Mouse (Mus musculus): ENCODE measurements at regions not wholly inside any gene's neighbourhood (a gene's known extent, or its start where the extent isn't known, plus 50 kb on each side); places are given as distances from the start of the nearest gene placed in this dataset.

GRCm38 (mm10) chr2:173993431-173993955 lies 82.6 kb upstream of the Stx16 start:
- peak in 1 of 2 experiments; percentile 65 for DNase-seq (ENCODE audit: low spot score in 2 of 2)

- DNase-seq (ENCODE audit: low spot score in 2 of 2), result no peak
These were observed 81.6 kb upstream of the Stx16 start for GRCm38 (mm10) chr2:173994301-173995073.

- DNase-seq (ENCODE audit: low spot score in 2 of 2), result no peak
These were observed 71.4 kb upstream of the Stx16 start for GRCm38 (mm10) chr2:174004666-174005065.

GRCm38 (mm10) chr2:174007976-174008349 lies 68.1 kb upstream of the Stx16 start:
- DNase-seq (ENCODE audit: low spot score in 2 of 2), result no peak

- DNase-seq (ENCODE audit: low spot score in 2 of 2), result no peak
These were observed 67.5 kb upstream of the Stx16 start for GRCm38 (mm10) chr2:174008350-174009218.

- DNase-seq (ENCODE audit: low spot score in 2 of 2), result no peak
These were observed 66.1 kb upstream of the Stx16 start for GRCm38 (mm10) chr2:174010038-174010437.

- no peak for DNase-seq (ENCODE audit: low spot score in 2 of 2)
These were observed 64.7 kb upstream of the Stx16 start for GRCm38 (mm10) chr2:174011399-174011798.

- DNase-seq (ENCODE audit: low spot score in 2 of 2), result no peak
These were observed 61.7 kb upstream of the Stx16 start for GRCm38 (mm10) chr2:174014361-174014760.

GRCm38 (mm10) chr2:174015283-174015682 lies 60.8 kb upstream of the Stx16 start:
- DNase-seq (ENCODE audit: low spot score in 2 of 2), result no peak

GRCm38 (mm10) chr2:174016068-174016467 lies 60.0 kb upstream of the Stx16 start:
- DNase-seq (ENCODE audit: low spot score in 2 of 2), result no peak

- DNase-seq (ENCODE audit: low spot score in 2 of 2), result no peak
These were observed 59.1 kb upstream of the Stx16 start for GRCm38 (mm10) chr2:174017042-174017441.

- no peak for DNase-seq (ENCODE audit: low spot score in 2 of 2)
These were observed 58.5 kb upstream of the Stx16 start for GRCm38 (mm10) chr2:174017596-174017995.

- no peak for DNase-seq (ENCODE audit: low spot score in 2 of 2)
These were observed 58.1 kb upstream of the Stx16 start for GRCm38 (mm10) chr2:174018002-174018401.

- DNase-seq (ENCODE audit: low spot score in 2 of 2), result no peak
These were observed 57.1 kb upstream of the Stx16 start for GRCm38 (mm10) chr2:174018986-174019385.

GRCm38 (mm10) chr2:174019970-174020369 lies 56.1 kb upstream of the Stx16 start:
- DNase-seq (ENCODE audit: low spot score in 2 of 2), result no peak

GRCm38 (mm10) chr2:174020447-174020846 lies 55.7 kb upstream of the Stx16 start:
- no peak for DNase-seq (ENCODE audit: low spot score in 2 of 2)

GRCm38 (mm10) chr2:174021538-174021937 lies 54.6 kb upstream of the Stx16 start:
- DNase-seq (ENCODE audit: low spot score in 2 of 2), result no peak

GRCm38 (mm10) chr2:174022292-174022691 lies 53.8 kb upstream of the Stx16 start:
- DNase-seq (ENCODE audit: low spot score in 2 of 2), result no peak

- no peak for DNase-seq (ENCODE audit: low spot score in 2 of 2)
These were observed 50.8 kb upstream of the Stx16 start for GRCm38 (mm10) chr2:174025181-174025870.
